Mouse (Mus musculus) spleen, postnatal 36 days (tissue): Measurements from ENCODE around the gene Med29.
"Not testable (repeated sequence)": the region's sequence is repeated elsewhere in the genome, so short reads cannot be mapped to it uniquely, and the experiment has no call there.

ENCODE experiments used
- DNase-seq, 2 experiments: peaks; one replicate each; pipeline ENCODE4 v3.0.0; 2022; ENCODE audit warnings: low spot score in 2 of 2, mixed read lengths in 1 of 2

The Med29 gene

DNA sequence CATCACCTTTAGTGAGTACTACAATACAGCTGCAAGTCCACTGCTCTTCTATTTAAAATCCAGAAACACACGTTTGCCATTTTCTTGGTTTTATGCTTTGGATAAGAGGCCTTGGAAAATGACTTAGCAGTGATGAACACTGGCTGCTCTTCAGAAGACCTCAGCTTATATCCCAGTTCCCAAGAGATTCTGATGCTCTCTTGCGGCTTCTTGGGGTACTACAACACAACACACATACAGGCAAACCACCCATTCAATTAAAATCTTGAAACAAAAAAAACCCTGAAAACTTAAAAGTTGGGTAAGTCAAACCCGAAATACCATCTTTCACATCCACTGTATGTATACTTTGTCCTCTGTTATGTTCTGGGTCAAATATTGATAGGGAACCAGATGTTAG is 5.5 kb upstream of the Med29 start:
- peak in 1 of 2 experiments; percentile 18 for DNase-seq

DNA sequence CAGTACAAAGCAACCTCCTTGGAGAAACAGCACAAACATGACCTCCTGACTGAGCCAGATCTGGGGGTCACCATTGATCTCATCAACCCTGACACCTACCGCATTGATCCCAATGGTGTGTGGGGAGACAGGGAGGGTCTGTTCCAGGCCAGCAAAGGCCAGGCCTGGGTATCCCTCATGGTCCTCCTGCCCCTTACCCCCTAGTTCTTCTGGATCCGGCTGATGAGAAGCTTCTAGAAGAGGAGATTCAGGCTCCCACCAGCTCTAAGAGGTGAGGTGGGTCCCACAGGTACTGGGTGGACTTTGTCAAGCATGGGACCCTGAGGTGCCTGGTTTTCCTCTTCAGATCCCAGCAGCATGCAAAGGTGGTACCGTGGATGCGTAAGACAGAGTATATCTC is 2.9 kb upstream of the Med29 start:
- no peak for DNase-seq

DNA sequence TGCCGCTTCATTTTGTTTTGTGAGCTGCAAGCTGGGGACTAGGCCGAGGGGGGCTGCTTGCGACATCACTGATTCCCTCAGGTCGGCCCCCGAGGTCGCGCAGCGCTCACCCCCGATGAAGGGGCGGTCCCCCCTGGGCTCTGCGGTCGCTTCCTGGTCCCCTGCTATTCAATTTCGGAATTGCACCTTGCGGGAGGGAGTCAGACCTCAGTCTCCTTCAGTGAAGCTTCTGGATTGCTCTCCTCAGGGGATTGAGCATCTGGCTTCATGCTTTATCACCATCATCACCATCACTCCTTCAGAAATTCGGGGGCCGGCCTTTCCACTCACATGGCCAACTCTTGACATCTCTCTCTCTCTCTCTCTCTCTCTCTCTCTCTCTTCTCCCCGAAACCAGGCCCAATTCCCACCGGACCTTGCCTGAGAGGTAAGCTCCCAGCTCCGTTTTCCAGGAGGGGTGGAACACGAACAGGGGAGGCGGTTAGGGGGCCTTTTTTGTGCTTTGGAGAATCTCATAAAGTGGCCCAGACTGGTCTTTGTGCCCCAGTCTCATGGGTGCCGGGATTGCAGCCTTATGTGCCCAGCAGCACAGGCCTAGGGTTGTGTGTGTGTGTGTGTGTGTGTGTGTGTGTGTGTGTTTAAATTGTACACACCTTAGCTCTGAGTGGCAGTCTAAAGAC is 904 bp upstream of the Med29 start:
- no peak for DNase-seq

DNA sequence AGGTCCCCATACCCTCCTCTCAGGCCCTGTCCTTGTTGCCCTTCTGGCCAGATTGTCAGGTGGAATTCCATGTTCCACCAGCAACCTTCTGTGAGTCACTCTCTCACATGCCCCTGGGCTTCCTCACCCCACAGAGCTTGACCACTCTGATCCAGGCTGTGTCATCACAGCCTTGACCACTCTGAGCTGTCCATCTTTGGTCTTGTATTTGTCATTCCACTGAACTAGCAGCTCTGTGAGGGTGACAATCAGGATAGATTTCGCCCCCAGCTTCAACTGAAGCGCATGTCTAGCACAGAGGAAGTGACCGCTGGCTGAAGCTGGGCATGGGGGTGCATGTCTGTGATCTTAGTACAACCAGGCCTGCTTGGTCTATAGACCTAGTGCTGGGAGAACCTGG is 2.2 kb downstream of the Med29 start:
- DNase-seq: no peak

DNA sequence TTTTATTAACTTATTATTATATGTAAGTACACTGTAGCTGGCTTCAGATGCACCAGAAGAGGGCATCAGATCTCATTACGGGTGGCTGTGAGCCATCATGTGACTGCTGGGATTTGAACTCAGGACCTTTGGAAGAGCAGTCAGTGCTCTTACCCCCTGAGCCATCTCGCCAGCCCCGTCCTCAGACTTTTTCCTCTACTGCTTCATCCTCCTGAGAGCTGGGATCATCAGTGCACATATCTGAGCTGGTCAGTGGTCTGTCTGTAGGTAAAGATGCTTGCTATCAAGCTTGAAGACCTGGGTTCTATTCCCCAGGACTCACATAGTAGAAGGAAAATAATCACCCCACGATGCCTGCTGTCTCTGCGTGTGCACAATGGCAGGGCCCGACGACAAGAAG is 5.1 kb downstream of the Med29 start:
- DNase-seq: not testable (repeated sequence)

DNA sequence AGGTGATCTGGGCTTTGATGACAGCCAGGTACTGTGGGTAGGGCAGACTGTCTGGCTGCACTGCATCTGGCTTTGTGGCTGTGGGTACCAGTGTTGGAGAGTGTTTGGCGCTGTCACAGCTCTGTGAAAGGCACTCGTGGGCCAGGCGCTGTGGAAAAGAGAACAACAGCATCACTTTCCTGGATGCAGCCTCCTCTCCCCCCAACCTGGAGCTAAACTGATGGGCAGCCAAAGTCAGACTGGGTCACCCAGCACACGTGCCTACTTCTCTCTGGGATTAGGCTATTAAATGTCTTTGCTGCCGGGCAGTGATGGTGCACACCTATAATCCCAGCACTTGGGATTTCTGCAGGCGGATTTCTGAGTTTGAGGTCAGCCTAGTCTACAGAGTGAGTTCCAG is 5.6 kb downstream of the Med29 start:
- DNase-seq: not testable (repeated sequence)

DNA sequence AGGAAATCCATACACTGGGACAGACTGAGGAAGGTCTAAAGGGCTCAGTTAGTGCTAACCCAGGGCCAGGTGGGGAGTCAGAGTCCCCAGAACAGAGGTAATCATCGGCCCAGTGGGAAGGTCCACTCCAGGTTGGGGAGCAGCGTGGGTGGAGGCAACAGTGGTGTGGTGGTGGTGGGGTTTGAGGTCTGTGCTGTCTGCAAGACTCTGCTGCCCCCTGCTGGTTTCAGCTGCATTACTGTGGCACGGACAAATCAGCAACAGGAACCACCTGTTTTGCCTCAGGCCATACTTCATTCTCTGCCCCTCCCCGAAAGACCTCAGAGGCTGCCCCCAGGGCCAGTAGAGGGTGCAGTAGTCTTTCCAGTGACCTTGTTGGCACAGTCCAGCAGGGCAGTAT is 6.0 kb downstream of the Med29 start:
- peak; percentile 90 for DNase-seq

DNA sequence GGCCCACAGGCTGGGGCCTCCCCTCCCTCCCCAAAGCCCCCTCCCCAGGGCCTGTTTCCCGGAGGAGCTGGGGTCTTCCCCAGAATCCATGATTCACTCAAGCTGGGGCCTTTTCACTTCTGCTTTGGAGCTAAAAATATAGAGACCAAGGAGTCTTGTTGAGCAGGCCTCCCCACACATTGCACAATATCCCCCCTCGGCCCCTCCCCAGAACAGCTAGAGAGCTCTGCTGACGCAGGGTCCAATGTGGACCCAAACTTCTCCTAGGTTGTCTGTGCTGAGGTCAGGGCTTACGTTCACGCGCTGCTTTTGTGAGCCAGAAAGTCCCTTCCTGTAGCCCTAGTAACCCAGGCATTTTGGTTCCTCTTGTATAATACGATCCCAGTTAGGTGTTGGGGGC is 6.5 kb downstream of the Med29 start:
- peak; percentile 59 to 70 for DNase-seq

DNA sequence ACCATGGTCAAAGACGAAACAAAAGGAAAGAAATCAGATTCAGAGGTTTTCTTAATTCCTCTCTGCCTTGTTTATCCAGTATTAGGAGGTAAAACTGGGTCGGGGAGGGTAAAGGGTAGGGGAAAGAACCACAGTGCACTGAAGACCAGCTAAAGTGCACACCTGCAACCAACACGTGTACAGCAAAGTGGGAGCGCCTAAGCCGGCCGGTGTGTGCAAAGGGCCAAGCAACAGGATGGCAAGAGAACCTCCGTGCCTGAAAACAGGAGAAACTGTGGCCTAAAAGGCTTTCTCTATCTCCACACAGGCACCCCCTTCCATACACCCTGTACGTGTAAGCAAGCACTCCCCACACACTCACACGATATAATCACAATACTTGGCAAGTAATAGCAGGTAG is 7.3 kb downstream of the Med29 start:
- DNase-seq: no peak

DNA sequence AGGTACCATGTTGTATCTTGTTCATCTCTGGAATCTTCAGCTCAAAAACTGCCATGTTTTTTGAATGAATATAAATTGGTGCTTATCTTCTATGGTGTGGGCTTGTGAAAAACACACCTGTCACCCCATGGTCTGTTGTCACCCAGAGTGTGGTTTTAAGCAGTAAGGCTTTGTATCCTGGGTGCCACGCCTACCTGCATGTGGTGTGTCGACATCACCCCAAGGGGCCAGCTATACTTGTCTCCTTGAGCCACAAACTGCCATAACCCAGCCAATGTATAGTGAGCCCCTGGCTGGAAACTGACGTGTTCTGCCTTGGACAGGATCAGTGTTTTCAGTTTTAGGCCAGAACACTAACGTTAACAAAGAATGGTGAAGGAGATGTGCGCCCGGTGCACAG is 8.3 kb downstream of the Med29 start:
- peak; percentile 73 to 75 for DNase-seq

DNA sequence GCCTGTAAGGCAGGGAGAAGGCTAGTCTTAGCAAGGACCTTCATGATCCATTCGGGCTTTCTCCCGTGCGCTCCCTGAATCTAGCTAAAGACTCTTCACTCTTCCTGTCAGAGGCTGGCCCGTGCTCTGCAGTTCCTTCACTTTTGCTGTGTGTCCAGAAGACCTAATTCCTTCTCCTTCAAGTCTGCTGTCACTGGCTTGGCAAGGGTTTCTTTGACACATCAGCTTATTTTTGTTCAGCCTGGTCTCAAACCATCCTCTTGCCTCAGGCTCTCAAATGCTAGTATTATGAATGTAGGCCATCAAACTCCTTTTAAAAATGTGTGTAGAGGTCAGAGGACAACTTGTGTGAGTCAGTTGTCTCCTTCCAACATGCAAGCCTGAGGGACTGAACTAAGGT is 8.9 kb downstream of the Med29 start:
- no peak for DNase-seq

DNA sequence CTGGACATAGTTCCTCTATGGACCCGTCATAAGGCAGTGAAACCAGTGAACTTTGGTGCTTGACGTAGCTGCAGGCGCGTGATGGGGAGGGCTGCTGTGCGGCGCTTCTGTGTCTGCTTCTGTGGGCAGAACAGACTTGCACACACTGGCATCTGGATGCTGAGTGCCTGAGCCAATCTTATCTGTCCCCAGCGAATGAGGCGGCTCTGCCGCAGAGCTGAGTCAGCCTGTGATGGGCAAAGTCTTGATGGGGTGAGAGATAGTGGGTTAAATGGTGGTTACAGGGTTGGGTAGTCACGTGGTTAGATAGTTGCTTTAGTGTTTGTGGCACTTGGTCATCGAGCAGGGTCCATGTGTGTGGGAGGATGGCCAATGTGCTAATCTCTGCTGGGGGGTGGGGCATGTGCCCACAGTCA is 9.5 kb downstream of the Med29 start:
- peak; percentile 79 to 80 for DNase-seq

DNA sequence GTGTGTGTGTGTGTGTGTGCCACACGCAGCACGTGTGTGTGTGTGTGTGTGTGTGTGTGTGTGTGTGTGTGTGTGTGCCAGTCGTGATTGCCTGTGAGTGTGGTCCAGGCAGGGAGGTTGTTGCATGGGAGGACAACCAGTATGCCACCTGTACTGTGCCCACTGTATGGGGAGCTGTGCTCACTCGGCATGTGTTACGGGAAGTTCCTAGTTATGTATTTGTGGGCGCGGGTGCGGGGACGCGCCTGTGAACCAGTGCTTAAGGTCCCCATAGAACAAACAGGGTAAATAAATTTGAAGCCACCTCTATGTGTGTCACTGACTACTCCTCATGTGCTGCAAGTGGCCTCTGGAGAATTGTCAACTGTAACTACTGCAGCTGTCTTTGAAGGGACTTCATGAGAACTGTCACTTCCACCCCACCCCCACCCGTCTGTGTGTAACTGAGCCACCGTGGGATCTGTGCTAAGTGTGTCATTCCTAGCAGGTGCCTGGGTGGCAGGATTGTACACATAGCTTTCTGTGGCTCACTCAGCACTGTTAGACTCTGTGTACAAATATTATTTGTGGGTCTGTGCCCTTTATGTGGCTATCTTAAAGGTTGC is 10.1 kb downstream of the Med29 start:
- DNase-seq: peak; percentile 77 to 79

DNA sequence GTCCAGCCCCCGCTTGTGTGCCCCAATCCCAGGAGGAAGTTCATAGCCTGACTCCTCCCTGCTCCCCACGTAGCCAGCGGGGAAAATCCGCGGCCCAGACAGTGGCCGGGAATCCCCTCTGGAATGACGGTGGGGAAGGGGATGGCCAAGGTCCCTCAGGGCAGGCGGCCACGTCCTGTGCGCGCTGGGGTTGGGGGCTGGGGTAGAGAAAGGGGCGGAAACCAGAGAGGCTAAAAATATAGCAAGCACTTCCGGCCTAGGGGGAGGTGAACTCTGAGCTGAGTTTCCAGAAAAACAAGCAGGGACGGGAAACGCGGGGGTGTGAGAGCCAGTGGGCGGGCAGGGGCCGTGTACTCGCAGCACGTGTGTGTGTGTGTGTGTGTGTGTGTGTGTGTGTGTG is 10.6 kb downstream of the Med29 start:
- DNase-seq: peak; percentile 95 to 96

DNA sequence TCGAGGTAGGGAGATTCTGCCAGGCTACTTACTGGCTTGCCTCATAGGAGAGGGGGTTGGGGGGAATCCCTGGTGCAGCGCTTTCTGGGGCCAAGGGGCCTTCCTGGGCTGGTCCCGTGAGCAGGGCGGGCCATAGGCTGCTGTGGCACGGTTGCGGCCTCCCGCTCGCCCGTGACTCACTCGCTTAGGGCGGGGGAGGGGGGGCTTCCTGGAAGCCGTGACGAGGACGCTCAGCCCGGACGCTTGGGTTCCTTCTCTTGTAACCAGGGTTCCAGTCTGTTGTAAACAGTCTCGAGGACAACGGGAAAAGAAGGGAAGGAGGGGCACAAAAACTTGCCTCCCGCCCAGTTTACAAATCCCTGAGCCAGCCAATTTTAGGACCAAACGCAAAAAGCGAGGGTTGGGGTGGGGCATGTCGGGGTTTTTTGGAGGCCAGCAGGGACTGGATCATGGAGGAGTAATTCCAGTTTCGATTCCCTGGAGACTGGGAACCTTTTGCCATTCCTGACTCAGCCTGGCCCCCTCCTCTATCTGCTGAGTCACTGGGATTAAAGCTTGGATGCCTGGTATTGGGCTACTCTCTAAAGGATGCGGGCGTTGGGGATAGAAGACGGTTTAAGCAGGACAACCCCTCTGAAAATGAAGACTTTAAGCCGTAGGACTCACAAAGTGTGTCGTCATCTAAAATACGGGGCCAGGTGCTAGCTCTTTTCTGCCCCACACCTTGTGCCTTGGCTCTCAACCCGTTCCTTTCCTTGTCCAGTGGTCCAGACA is 11.3 kb downstream of the Med29 start:
- DNase-seq: peak; percentile 93 to 94

DNA sequence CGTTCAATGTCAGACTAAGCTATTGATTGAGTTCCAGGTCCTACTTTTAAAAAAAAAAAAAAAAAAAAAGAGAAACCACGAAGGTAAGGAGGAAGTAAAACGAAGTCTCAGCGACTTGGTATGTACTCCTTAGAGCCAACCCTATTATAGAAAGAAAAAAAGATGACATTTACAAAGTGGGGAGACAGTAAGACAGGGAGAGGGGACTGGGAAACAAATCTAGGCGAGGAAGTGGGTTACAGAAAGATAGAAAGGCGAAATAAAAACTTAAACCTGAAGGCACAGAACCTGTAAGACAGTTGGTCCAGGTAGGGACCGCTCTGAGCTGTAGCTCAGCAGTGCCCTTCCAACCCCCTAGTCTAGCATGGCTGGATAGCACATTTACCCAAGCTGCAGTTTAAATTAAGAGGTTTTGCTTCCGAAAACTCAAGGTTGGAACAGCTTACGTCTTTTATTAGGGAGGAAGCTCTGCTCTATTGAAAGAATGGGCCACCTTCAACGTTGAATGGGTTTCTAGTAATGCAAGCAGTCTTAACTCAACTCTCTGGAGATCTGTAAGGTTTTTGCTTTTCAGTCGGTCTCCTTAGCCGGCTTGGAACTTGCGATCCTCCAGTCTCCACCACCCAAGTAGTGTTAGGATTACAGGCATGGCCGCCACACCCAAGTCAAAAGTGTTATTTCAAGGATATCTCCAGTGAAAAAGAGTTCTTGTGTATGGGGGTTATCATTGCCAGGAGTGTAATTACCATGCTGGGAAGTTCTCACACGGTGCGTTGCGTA is 12.1 kb downstream of the Med29 start, which contains the start of gene Zfp36:
Gene Zfp36, minus strand, starts transcription at position 17 of the 780 bp plus-strand sequence.
- no peak for DNase-seq

DNA sequence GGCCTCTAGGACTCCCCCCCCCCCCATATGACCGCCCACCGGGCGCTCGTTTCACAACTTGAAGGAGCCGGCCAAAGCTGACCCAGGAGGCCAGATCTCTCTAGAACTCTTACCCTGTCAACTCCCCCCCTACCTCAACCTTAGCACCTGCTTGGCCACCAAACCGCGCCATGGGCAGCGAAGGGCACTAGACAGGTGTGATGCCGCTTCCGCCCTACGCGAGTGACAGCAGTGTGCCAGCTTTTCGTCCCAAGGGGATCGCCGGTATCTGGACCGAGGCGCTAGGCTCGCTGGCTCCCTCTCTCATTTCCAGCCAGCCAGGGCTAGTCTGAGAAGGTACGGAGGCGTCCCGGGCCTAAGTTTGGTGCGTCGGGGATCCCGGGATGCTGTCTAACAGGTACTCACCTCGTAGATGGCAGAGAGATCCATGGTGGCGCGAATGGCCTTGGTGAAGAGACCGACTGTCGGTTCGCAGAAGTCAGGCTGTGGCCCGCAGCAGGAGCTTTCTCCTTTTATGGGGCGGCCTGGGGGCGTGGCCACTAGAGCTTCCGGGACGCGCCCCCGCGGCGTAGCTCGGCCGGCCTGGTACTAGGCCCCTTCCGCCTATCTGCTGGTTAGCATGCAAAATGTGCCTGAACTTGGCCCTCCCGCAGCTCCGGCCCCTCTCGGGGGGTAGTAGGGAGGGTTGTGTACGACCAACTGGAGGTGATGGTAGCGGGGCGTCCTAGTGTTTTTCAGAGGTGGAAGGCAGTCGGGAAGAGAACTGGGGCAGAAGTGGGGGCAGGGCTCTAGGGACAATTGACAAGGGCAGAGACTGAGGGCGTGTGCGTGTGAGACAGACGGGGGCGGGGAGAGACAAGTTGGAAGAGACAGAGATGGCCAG is 13.5 kb downstream of the Med29 start:
- DNase-seq: peak; percentile 97

DNA sequence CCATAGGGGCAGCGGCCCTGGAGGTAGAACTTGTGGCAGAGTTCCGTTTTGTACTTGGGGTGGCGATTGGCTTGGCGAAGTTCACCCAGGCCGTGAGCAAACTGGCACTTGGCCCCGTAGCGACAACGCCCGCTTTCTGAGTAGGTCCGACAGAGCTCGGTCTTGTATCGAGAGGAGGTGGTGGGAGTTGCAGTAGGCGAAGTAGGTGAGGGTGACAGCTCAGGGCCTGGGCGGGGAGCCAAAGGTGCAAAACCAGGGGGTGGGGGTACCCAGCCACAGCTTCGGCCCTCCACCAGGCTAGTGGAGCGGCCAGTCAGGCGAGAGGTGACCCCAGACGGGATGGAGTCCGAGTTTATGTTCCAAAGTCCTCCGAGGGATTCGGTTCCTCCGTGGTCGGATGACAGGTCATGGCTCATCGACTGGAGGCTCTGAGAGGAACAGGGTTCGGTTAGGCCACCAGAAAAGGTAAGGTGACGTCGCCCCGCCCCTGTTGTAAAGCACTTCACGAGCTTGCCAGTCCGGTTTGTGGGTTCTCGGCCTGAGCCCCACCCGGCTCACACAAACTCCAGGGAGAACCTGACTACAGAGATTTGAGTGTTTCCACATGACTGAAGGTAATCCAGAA is 14.3 kb downstream of the Med29 start:
- DNase-seq: peak; percentile 75 to 80

DNA sequence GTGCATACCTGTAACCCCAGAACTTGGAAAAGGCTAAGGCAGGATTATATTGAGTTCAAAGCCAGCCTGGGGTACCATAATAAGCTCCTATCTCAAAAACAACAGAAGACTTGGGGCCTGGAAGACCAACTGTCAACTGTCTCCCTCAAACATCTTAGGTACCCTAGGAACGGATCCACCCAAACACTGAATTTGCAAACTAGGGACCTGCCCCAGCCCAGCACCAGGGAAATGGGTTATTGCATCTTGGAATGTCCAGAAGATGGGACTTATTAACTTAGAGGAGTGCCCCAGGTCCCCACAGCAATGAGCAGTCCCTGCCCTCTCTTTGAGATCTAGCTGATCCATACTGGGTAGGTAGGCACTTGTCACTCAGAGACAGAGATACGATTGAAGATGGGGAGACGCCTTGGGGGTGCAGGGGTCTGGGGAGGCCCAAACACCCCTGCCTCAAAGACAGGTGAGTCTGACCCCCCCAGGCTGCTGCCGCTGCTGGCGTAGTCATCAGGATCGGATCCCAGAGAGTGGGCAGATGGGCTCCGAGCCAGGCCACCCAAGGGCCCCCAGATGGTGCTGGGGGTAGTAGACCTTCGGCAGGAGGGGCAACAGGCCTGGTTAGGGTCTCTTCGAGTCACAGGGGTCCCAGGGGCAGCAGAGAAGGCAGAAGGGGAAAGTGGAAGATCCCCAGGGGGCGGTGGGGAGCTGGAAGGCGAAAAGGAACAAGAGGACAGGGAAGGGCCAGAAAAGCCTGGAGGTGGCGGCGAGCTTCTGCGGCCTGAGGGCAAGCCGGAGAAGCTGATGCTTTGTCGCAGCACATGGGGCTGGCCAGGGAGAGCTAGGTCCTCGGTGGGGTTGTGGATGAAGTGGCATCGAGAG is 15.1 kb downstream of the Med29 start:
- DNase-seq: no peak
